Mouse (Mus musculus) hindbrain, embryonic 10.5 days (tissue): ENCODE data around the gene Wdr35. TPM values are rescaled to one million over a fixed set of nuclear protein-coding genes. Genes with fewer than 3 reads are reported as not detected.

Experiments used
- DNase-seq: peaks from one replicate; pipeline ENCODE4 v3.0.0-alpha.2; 2017; ENCODE audit warnings: low spot score
- H3K27ac ChIP-seq: fragments of 300-500 bp; sonication (generic); 2 replicates; pipeline ENCODE4 v1.5.1; 2016; ENCODE audit warnings: mild to moderate bottlenecking, moderate library complexity
- H3K27me3 ChIP-seq: fragments of 300-500 bp; sonication (generic); 2 replicates; pipeline ENCODE4 v1.6.1; 2016; ENCODE audit warnings: mild to moderate bottlenecking; ENCODE audit not compliant: poor library complexity, insufficient read depth, severe bottlenecking
- H3K36me3 ChIP-seq: fragments of 300-500 bp; sonication (generic); 2 replicates; pipeline ENCODE4 v1.6.1; 2016; ENCODE audit warnings: mild to moderate bottlenecking, moderate library complexity
- H3K4me1 ChIP-seq: fragments of 300-500 bp; sonication (generic); replicated peaks from 2 replicates; pipeline ENCODE4 v1.6.1; 2016; ENCODE audit warnings: mild to moderate bottlenecking
- H3K4me3 ChIP-seq: fragments of 300-500 bp; sonication (generic); 2 replicates; pipeline ENCODE4 v1.5.1; 2016; ENCODE audit warnings: mild to moderate bottlenecking, moderate library complexity
- H3K9me3 ChIP-seq: fragments of 300-500 bp; sonication (generic); 2 replicates; pipeline ENCODE4 v1.6.1; 2016; ENCODE audit warnings: mild to moderate bottlenecking, moderate library complexity
- WGBS: fragments of 180-500 bp; shearing (Covaris S2); methylation state at CpG from one replicate; pipeline ENCODE4 v1.1.7; 2016; 5-methylcytosine and 5-hydroxymethylcytosine counted together
- polyA plus RNA-seq: library from polyadenylated mRNA; unstranded; fragments of >200 nt; fragmentation: Nextera tagmentation; extraction: Ambion mirVana; gene quantifications from 2 replicates; pipeline ENCODE4 v1.2.1, GENCODE M21; 2016

Gene Wdr35
- polyA plus RNA-seq, 1 experiment from 2014 or later: 21.1 TPM

DNA sequence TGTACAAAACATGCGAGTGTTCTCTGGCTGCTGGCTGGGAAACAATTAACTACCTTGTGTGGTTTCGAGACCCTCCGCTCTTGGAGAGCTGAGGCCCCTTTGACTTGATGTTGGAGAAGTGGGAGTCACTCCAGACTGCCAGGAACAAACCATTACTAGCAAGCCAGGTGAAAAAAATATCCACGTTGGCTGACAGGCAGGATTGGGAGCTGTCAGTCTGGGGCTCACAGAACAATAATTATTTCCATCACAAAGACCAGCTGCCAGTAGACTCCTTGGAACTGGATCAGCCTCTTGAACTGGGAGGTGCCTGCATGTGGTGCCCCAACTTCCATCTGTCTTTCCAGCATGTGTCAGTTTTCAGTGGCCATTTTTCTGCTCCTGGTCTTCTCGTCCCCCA lies 68.6 kb downstream of the Wdr35 start:
- H3K4me1 ChIP-seq: peaks cover 15% of the 10 kb centered on the region; the same call in 1 of the 2 replicates
- WGBS: 79% methylated on average over 5 of the region's 5 CpGs
- DNase-seq: no peak

DNA sequence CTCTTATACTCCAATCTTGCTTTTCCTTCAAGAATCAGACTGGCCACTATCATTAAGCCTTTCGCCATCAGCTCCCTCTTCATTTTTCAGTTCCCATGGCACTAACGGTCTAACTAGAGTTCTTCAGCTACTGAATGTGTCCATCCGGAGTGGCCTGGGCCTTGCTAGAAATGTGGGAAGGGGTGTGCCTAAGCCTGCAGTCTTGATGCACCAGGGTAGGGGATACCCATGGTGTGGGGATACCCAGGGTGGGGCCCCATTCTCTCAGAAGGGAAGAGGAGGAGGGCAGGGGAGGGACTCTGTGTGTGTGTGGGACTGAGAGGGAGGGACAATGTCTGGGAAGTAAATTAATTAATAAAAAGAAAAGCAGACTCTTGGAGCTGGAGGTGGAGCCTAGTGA lies 69.1 kb downstream of the Wdr35 start:
- peaks cover 23% of the 10 kb centered on the region; the same call in 1 of the 2 replicates for H3K36me3 ChIP-seq
- peaks cover 15% of the 10 kb centered on the region; the same call in 1 of the 2 replicates for H3K4me1 ChIP-seq
- no peaks in the 10 kb centered on the region for H3K27me3 ChIP-seq
- WGBS: 86% methylated on average over 3 of the region's 3 CpGs
- DNase-seq: no peak
- H3K9me3 ChIP-seq: no peaks in the 10 kb centered on the region
- no peak overlapping the region for H3K4me3 ChIP-seq
- peak overlapping the region; percentile 17; the same call in 1 of the 2 replicates for H3K27ac ChIP-seq

More for the DNA sequence above, 68.6 kb downstream of the Wdr35 start:
- Histone ChIP-seq H3K27ac (no peak overlapping the region), H3K9me3 (no peaks in the 10 kb centered on the region), H3K27me3 (no peaks in the 10 kb centered on the region), H3K4me3 (no peak overlapping the region), H3K36me3 (peaks cover 23% of the 10 kb centered on the region; the same call in 1 of the 2 replicates)

DNA sequence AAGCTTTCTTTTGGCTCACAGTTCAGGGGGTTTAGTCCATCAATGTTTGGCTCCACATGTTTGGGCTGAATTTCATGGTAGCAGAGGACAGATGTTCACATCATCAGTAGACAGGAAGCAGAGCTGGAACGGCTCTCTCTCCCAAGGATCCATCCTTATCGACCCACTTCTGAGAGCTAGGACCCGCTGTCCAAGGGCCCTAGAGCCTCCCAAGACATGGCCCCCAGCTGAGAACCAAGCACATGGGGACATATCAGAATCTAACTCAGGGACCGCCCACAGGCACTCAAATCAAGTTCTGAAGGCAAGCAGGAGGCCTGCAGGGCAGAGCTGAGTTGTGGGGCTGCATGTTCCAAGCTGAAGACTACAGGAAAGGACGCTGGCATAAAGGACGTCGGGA lies 71.0 kb downstream of the Wdr35 start:
- H3K36me3 ChIP-seq: peaks cover 23% of the 10 kb centered on the region; the same call in 1 of the 2 replicates
- DNase-seq: no peak

DNA sequence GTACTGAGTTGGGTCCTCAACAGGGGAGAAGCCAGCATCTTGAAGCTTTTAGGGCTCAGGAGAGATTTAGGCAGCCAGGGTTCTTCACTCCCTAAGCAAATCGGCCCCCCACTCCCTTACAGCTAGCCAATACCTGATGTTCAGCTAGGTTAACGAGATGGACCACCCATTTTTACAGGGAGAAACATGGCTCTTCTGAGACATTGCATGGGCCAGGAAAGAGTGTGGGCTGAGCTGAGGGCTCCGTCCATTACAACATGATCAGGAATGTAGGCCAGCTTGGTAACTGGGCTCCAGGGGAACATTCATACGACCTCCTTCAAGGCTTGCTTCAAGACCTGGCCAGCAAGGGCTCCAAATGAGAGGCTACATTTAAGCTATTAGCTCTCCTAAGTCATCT lies 73.0 kb downstream of the Wdr35 start:
- 88% methylated on average over 4 of the region's 4 CpGs for WGBS
- Histone ChIP-seq H3K27ac (no peak overlapping the region), H3K27me3 (no peaks in the 10 kb centered on the region), H3K9me3 (no peaks in the 10 kb centered on the region), H3K36me3 (peaks cover 17% of the 10 kb centered on the region; the same call in 1 of the 2 replicates), H3K4me1 (peaks cover 15% of the 10 kb centered on the region; the same call in 1 of the 2 replicates), H3K4me3 (no peak overlapping the region)
- DNase-seq: no peak

More for the DNA sequence above, 71.0 kb downstream of the Wdr35 start:
- Histone ChIP-seq H3K4me1 (peaks cover 15% of the 10 kb centered on the region; the same call in 1 of the 2 replicates), H3K27me3 (no peaks in the 10 kb centered on the region), H3K9me3 (no peaks in the 10 kb centered on the region), H3K4me3 (no peak overlapping the region), H3K27ac (no peak overlapping the region)
- 90% methylated on average over 7 of the region's 7 CpGs for WGBS

DNA sequence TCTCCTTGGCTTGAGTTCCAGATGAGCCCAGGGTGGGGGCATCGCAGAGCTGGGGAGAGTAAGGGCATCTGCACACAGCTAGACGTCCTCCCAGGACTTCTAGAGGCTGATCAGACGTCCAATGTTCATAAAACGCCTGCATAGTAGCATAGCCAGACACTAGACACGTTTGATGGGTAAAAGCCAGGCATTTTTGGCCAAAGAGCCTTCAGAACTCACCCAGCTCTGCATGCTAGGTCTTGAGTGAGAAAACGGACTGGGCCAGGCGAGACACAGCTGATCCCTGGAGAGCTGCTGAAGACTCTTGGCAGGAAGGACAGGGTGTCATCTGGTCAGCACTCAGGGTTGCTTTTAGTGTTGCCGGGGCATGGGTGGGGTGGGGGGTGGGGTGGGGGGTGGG lies 74.4 kb downstream of the Wdr35 start:
- Histone ChIP-seq H3K27me3 (no peaks in the 10 kb centered on the region), H3K4me3 (no peak overlapping the region), H3K27ac (no peak overlapping the region), H3K36me3 (peaks cover 14% of the 10 kb centered on the region; the same call in 1 of the 2 replicates), H3K9me3 (no peaks in the 10 kb centered on the region), H3K4me1 (peaks cover 5% of the 10 kb centered on the region; the same call in 1 of the 2 replicates)
- DNase-seq: no peak
- WGBS: 83% methylated on average over 8 of the region's 8 CpGs

DNA sequence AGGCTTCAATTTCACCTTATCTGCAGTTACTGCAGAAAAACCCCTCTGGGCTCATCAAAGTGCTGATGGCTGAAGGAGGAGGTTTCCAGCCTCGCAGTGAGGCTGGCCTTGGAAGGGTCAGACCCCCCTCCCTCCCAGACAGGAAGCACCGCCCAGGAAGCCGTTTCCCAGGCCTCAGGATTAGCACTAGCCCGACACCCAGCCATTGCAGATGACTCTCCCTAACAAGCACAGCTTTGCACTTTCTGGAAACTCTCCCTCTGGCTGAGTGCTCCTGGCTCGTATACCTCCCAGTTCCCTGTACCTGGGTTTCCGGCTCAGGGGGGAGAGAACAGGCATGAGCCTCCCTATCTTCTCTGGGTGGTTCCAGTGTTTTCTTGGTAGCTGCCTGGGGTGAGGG lies 77.1 kb downstream of the Wdr35 start:
- WGBS: 40% methylated on average over 6 of the region's 6 CpGs
- no peak for DNase-seq

DNA sequence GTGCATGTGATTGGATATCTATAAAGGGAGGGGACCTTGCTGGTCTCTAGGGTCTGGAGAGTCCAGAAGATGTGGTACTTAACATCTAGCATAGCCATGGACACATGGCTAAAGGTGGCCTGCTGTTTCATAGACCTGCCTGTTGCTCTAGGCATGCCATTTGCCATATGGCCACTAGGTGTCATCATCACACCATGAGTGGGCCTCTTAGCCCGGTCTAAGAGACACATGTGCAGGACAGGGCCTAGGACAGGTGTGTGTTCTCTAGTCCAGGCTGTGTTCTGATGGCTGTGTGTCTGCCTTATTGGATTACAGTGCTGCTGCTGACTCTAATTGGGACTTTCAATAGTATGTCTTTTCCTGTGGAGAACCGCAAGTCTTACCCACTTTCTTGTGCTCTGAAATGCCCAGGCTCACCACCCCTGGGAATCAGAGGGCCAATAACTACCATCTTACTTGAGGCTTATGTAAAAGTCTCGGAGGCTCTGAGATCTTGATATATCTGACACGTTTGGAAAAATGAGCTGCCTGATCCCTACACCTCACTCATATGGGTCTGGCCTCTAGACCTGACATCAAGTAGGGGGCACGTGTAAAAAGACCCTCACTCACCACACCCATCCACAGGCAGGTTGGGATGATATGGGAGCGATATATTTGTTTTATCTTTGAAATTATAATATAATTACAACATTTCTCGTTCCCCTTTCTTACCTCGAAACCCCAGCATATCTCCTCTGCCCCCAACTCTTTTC lies 78.6 kb downstream of the Wdr35 start:
- DNase-seq: peak; percentile 82
- Histone ChIP-seq H3K4me3 (no peak overlapping the region), H3K4me1 (no peaks in the 10 kb centered on the region), H3K27ac (no peak overlapping the region), H3K9me3 (no peaks in the 10 kb centered on the region), H3K36me3 (no peaks in the 10 kb centered on the region), H3K27me3 (no peaks in the 10 kb centered on the region)
- 58% methylated on average over 8 of the region's 8 CpGs for WGBS

More for the DNA sequence above, 77.1 kb downstream of the Wdr35 start:
- Histone ChIP-seq H3K4me3 (no peak overlapping the region), H3K27me3 (no peaks in the 10 kb centered on the region), H3K27ac (no peak overlapping the region), H3K4me1 (no peaks in the 10 kb centered on the region), H3K36me3 (no peaks in the 10 kb centered on the region), H3K9me3 (no peaks in the 10 kb centered on the region)

DNA sequence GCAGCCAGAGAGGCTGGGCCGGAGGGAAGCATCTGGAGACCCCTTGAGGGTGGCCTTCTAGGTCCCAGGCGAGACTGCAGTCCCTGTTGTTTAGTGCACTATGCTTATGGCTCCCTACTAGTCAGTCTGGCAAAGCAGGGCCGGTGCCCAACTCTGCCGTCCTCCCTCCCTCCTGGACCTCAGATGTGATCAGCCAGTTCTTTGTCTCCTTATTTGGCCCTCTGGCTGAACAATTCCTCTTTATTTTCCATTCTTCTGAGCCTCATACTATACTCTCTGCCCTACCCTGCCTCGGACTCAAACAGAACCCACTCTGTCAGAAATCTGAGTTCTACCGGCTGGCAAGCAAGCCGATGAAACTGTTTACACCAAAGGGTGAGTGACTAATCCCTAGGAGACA lies 79.7 kb downstream of the Wdr35 start:
- Histone ChIP-seq H3K36me3 (no peaks in the 10 kb centered on the region), H3K27ac (peak overlapping the region; percentile 50; the same call in 1 of the 2 replicates)
- 59% methylated on average over 7 of the region's 7 CpGs for WGBS

DNA sequence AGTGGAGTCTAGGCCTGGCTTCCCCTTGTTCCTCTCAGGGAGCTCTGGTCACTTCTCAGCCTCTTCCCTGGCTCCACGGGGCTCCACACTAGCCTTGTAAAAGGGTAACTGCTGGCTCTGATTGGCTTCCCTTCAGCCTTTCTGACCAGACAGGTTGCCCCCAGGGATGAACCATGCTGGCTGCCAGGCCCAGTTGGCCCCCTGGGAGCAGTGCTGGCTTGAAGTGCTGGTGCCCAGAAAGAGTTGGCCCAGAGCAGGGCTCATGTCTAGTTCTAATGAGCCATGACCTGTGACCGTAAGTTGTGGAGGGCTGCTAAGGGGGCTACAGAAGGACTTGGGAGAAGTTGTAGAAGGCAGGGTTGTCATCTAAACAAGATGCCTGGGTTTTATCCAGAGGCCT lies 80.3 kb downstream of the Wdr35 start:
- H3K9me3 ChIP-seq: no peaks in the 10 kb centered on the region
- no peaks in the 10 kb centered on the region for H3K27me3 ChIP-seq
- H3K27ac ChIP-seq: no peak overlapping the region
- 70% methylated on average over 2 of the region's 2 CpGs for WGBS
- H3K4me1 ChIP-seq: no peaks in the 10 kb centered on the region
- no peaks in the 10 kb centered on the region for H3K36me3 ChIP-seq
- H3K4me3 ChIP-seq: no peak overlapping the region
- DNase-seq: no peak

More for the DNA sequence above, 79.7 kb downstream of the Wdr35 start:
- no peaks in the 10 kb centered on the region for H3K9me3 ChIP-seq
- no peak overlapping the region for H3K4me3 ChIP-seq
- no peaks in the 10 kb centered on the region for H3K27me3 ChIP-seq
- no peaks in the 10 kb centered on the region for H3K4me1 ChIP-seq
- DNase-seq: no peak

DNA sequence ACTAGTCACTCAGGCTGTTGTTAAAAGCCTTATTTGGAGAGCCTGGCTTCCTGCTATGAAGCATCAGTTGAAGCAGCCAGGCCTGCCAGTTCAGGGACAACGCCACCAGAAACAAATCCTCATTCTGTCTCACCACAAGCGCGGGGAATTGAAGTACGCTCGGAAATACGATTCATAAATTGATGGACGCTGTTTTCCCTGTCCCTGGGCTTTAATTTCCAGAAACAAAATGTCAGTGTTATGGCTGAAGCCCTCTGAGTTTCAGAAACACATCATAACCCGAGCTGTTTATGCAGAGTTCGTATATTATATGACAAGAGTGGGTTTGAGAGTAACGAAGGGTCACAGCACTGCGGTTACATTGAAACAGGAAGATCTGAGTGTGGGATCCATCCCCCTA lies 81.6 kb downstream of the Wdr35 start:
- WGBS: 75% methylated on average over 11 of the region's 11 CpGs
- no peaks in the 10 kb centered on the region for H3K36me3 ChIP-seq
- no peaks in the 10 kb centered on the region for H3K9me3 ChIP-seq

DNA sequence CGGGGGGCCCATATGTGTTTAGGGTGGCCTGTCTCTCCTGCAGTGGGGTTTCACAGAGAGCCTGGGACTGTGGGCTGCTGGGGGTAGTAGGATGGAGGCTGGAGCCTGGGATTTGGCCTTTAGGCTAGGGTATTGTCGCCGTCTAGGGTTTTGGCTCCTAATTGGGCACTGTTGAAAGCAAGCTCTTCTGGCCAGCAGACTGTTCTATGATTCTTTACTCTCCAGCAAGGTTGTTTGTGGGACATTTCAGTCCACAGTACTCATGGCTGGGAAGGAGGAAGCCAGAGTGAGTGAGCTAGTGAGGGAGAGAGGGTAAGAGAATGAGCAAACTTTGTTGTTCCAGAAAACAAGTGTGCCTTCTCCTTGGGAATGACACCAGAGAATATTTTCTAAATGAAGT lies 85.8 kb downstream of the Wdr35 start:
- DNase-seq: no peak
- no peak overlapping the region for H3K27ac ChIP-seq
- no peaks in the 10 kb centered on the region for H3K36me3 ChIP-seq
- no peaks in the 10 kb centered on the region for H3K9me3 ChIP-seq
- no peak overlapping the region for H3K4me3 ChIP-seq
- H3K4me1 ChIP-seq: no peaks in the 10 kb centered on the region
- no peaks in the 10 kb centered on the region for H3K27me3 ChIP-seq
- WGBS: 91% methylated on average over 3 of the region's 3 CpGs

More for the DNA sequence above, 81.6 kb downstream of the Wdr35 start:
- H3K4me3 ChIP-seq: no peak overlapping the region
- no peaks in the 10 kb centered on the region for H3K4me1 ChIP-seq
- no peak for DNase-seq
- no peaks in the 10 kb centered on the region for H3K27me3 ChIP-seq
- no peak overlapping the region for H3K27ac ChIP-seq

DNA sequence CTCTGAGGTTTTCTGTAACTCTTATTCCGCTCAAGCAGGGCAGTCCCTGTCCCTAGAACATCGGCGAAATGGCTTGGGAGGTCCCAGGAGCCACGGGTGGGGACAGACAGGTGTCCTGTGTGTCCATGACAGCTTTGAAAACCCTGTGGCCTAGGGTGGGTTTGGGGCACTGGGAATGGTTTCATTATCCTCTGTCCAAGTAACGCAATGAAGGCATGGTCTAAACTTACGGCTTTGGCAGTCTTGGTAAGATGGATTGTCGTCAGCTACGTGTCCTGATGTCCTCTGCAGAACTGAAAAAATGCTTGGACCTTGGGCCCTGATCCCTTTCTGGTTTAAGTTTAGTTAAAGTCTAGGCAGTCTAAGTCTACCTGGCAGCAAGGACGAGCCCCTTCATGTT lies 86.3 kb downstream of the Wdr35 start:
- no peak for DNase-seq
- Histone ChIP-seq H3K4me3 (no peak overlapping the region), H3K27ac (no peak overlapping the region), H3K27me3 (no peaks in the 10 kb centered on the region), H3K9me3 (no peaks in the 10 kb centered on the region), H3K4me1 (no peaks in the 10 kb centered on the region), H3K36me3 (no peaks in the 10 kb centered on the region)
- WGBS: 91% methylated on average over 9 of the region's 9 CpGs

DNA sequence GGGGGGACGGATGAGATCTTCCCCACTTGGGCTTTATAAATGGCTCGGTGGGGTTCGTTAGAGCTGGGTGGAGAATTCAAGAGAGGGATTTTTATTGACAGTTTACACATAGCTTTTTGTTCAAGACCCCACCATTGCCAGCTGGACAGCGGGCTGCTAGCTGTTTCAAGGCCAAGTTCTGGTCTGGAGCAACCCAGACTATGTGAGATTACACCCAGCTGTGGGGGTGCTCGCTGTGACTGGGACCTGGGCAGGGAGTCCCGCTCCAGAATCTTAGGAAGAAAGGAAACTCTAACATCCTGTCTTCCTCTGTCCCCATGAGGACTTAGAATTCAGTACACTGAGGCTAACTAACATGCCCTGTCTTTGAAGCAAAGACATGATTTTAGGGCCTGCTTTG lies 89.9 kb downstream of the Wdr35 start:
- H3K9me3 ChIP-seq: no peaks in the 10 kb centered on the region
- no peak for DNase-seq
- H3K27me3 ChIP-seq: no peaks in the 10 kb centered on the region
- H3K36me3 ChIP-seq: no peaks in the 10 kb centered on the region
- 86% methylated on average over 6 of the region's 6 CpGs for WGBS
- no peak overlapping the region for H3K27ac ChIP-seq
- no peaks in the 10 kb centered on the region for H3K4me1 ChIP-seq
- no peak overlapping the region for H3K4me3 ChIP-seq
